In the genomic region with DNA sequence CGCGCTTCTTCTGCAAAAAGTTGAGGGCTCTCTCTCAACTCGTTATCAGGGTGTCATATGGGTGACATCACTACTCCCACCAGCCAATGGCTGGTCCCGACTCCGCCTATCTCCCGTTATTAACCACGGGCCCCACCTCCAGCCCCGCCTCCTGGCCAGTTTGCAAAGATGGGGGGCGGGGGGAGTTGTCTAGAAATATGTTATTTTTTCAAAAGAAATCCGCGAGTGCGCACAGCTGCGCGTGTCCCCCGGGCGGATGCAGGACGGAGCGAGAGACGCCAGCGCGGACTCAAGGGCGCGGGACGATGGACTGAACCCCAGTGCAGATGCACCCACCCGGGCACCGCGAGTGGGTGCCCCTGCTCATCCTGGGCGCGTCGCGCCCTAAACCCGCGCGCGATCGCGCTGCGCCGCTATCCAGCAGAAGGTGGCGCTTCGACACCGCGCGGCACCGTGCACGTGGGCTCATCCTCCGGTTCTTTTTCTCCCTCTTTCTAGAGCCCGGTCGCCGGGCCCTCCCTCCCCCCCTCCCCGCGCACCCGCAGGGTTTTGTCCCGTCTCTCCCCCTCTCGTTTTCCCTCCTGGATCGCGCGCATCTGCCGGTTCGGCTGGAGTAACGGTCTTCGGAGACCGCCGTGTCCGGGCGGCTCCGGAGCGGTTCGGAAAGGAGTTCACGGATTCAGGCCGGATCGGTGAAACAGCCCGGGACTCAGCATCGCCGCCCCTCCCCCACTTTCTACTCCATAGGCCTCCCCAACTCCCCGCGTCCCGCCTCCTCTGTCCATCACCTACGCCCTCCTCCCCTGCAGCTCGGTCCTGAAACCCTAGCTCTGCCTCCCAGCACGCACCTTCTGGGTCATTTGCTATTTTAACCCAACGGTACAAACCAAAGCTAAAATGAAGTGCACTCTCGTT, we compare ENCODE assay signal across 8 mouse cellular contexts. TPM values are rescaled to one million over a fixed set of nuclear protein-coding genes. Genes with fewer than 3 reads are reported as not detected.
DNase-seq lines count a peak whose midpoint lies in the region; ATAC-seq and TF ChIP-seq lines count a peak whose summit lies in the region.

No protein-coding gene starts in this region.

- TF ChIP-seq CTCF in stomach, postnatal 0 days (IDR thresholded peaks at IDR 0.05; ENCODE audit: low read depth): peak; percentile 71

- H3K4me1 ChIP-seq in embryonic facial prominence, embryonic 15.5 days: 0 out of 2 replicates have a peak, but pooled peaks cover 4% of the 10 kb centered on the region
- H3K4me1 ChIP-seq in heart, embryonic 12.5 days (replicated peaks): peaks cover 7% of the 10 kb centered on the region; the same call in 1 of the 2 replicates
- peaks cover 12% of the 10 kb centered on the region for H3K4me1 ChIP-seq in kidney, embryonic 16.5 days (ENCODE audit: insufficient read depth, low read length)
- H3K4me1 ChIP-seq in limb, embryonic 13.5 days: peaks cover 18% of the 10 kb centered on the region
- peaks cover 17% of the 10 kb centered on the region for H3K4me1 ChIP-seq in midbrain, embryonic 15.5 days
- H3K4me1 ChIP-seq in stomach, postnatal 0 days (replicated peaks; ENCODE audit: control insufficient read depth, insufficient read depth): no peaks in the 10 kb centered on the region; the same call in 1 of the 2 replicates

- H3K4me2 ChIP-seq in embryonic facial prominence, embryonic 15.5 days (replicated peaks): peak overlapping the region; percentile 78
- H3K4me2 ChIP-seq in heart, embryonic 12.5 days: peak overlapping the region; percentile 97
- H3K4me2 ChIP-seq in kidney, embryonic 16.5 days (replicated peaks; ENCODE audit: low read depth, low read length): peak overlapping the region; percentile 61
- H3K4me2 ChIP-seq in limb, embryonic 13.5 days (replicated peaks): peak overlapping the region; percentile 70
- peak overlapping the region; percentile 63 for H3K4me2 ChIP-seq in midbrain, embryonic 15.5 days
- H3K4me2 ChIP-seq in stomach, postnatal 0 days (replicated peaks; ENCODE audit: low read depth): peak overlapping the region; percentile 95

- no peaks in the 10 kb centered on the region for H3K9me3 ChIP-seq in embryonic facial prominence, embryonic 15.5 days (replicated peaks)
- no peaks in the 10 kb centered on the region for H3K9me3 ChIP-seq in heart, embryonic 12.5 days (replicated peaks)
- H3K9me3 ChIP-seq in kidney, embryonic 16.5 days (ENCODE audit: low read length): no peaks in the 10 kb centered on the region
- no peaks in the 10 kb centered on the region for H3K9me3 ChIP-seq in limb, embryonic 13.5 days
- no peaks in the 10 kb centered on the region for H3K9me3 ChIP-seq in midbrain, embryonic 15.5 days
- H3K9me3 ChIP-seq in stomach, postnatal 0 days (ENCODE audit: control insufficient read depth, low read length): no peaks in the 10 kb centered on the region

- peak overlapping the region; percentile 47 for H3K9ac ChIP-seq in embryonic facial prominence, embryonic 15.5 days
- peak overlapping the region; percentile 94 for H3K9ac ChIP-seq in heart, embryonic 12.5 days
- H3K9ac ChIP-seq in kidney, embryonic 16.5 days (replicated peaks; ENCODE audit: low read length): peak overlapping the region; percentile 91
- peak overlapping the region; percentile 100 for H3K9ac ChIP-seq in limb, embryonic 13.5 days
- H3K9ac ChIP-seq in midbrain, embryonic 15.5 days: peak overlapping the region; percentile 97
- H3K9ac ChIP-seq in stomach, postnatal 0 days (ENCODE audit: low read length): peak overlapping the region; percentile 48

- peak; percentile 62; the same call in 1 of the 2 replicates for ATAC-seq in cerebellum, adult (ENCODE audit: insufficient number of reproducible peaks, low FRiP score, low TSS enrichment)
- ATAC-seq in embryonic facial prominence, embryonic 15.5 days (ENCODE audit: insufficient number of reproducible peaks, low FRiP score, low TSS enrichment, low read depth): peak; percentile 94
- peak; percentile 92 for ATAC-seq in heart, embryonic 12.5 days (ENCODE audit: insufficient number of reproducible peaks, low FRiP score)
- ATAC-seq in kidney, embryonic 16.5 days (ENCODE audit: low FRiP score, low TSS enrichment): peak; percentile 93
- ATAC-seq in limb, embryonic 13.5 days (ENCODE audit: low FRiP score, low read depth): peak; percentile 93
- ATAC-seq in midbrain, embryonic 15.5 days (replicated peaks): peak; percentile 96
- ATAC-seq in stomach, postnatal 0 days (ENCODE audit: low FRiP score, low TSS enrichment): peak; percentile 89
- no peak for ATAC-seq in megakaryocyte-erythroid progenitor cell, adult 5-6 weeks (replicated peaks; ENCODE audit: low FRiP score, low TSS enrichment, poor library complexity, severe bottlenecking)

- no peak for TF ChIP-seq EP300 in stomach, postnatal 0 days (optimal IDR thresholded peaks at IDR 0.05)

- H3K4me3 ChIP-seq in embryonic facial prominence, embryonic 15.5 days (replicated peaks): peak overlapping the region; percentile 82
- H3K4me3 ChIP-seq in heart, embryonic 12.5 days: peak overlapping the region; percentile 86
- H3K4me3 ChIP-seq in kidney, embryonic 16.5 days (ENCODE audit: low read length): peak overlapping the region; percentile 90
- peak overlapping the region; percentile 99 for H3K4me3 ChIP-seq in limb, embryonic 13.5 days
- peak overlapping the region; percentile 82 for H3K4me3 ChIP-seq in midbrain, embryonic 15.5 days
- H3K4me3 ChIP-seq in stomach, postnatal 0 days (ENCODE audit: low read depth, low read length): peak overlapping the region; percentile 58

- H3K27me3 ChIP-seq in embryonic facial prominence, embryonic 15.5 days: no peaks in the 10 kb centered on the region
- no peaks in the 10 kb centered on the region for H3K27me3 ChIP-seq in heart, embryonic 12.5 days (replicated peaks)
- no peaks in the 10 kb centered on the region for H3K27me3 ChIP-seq in kidney, embryonic 16.5 days (ENCODE audit: insufficient read depth, low read length)
- no peaks in the 10 kb centered on the region for H3K27me3 ChIP-seq in limb, embryonic 13.5 days
- no peaks in the 10 kb centered on the region for H3K27me3 ChIP-seq in midbrain, embryonic 15.5 days (replicated peaks)
- no peaks in the 10 kb centered on the region for H3K27me3 ChIP-seq in stomach, postnatal 0 days (ENCODE audit: control insufficient read depth, insufficient read depth, low read length)

- H3K27ac ChIP-seq in embryonic facial prominence, embryonic 15.5 days (replicated peaks): peak overlapping the region; percentile 97
- H3K27ac ChIP-seq in heart, embryonic 12.5 days (ENCODE audit: poor library complexity, severe bottlenecking): peak overlapping the region; percentile 97
- H3K27ac ChIP-seq in kidney, embryonic 16.5 days (ENCODE audit: low read length): peak overlapping the region; percentile 95
- H3K27ac ChIP-seq in limb, embryonic 13.5 days: peak overlapping the region; percentile 100
- H3K27ac ChIP-seq in midbrain, embryonic 15.5 days: peak overlapping the region; percentile 99
- peak overlapping the region; percentile 69 for H3K27ac ChIP-seq in stomach, postnatal 0 days (replicated peaks)

- DNase-seq in stomach, postnatal 0 days (ENCODE audit: low spot score): peak; percentile 81

- WGBS in embryonic facial prominence, embryonic 15.5 days: under 1% methylated on average over 83 of the region's 83 CpGs
- WGBS in heart, embryonic 12.5 days: under 1% methylated on average over 76 of the region's 83 CpGs
- WGBS in kidney, embryonic 16.5 days: under 1% methylated on average over 80 of the region's 83 CpGs
- under 1% methylated on average over 83 of the region's 83 CpGs for WGBS in limb, embryonic 13.5 days
- 0% methylated on average over 83 of the region's 83 CpGs for WGBS in midbrain, embryonic 15.5 days
- under 1% methylated on average over 68 of the region's 83 CpGs for WGBS in stomach, postnatal 0 days

- no peaks in the 10 kb centered on the region for H3K36me3 ChIP-seq in embryonic facial prominence, embryonic 15.5 days
- H3K36me3 ChIP-seq in heart, embryonic 12.5 days: no peaks in the 10 kb centered on the region
- H3K36me3 ChIP-seq in kidney, embryonic 16.5 days (ENCODE audit: insufficient read depth, low read length): no peaks in the 10 kb centered on the region
- H3K36me3 ChIP-seq in limb, embryonic 13.5 days: peaks cover 9% of the 10 kb centered on the region; the same call in 1 of the 2 replicates
- H3K36me3 ChIP-seq in midbrain, embryonic 15.5 days (replicated peaks): no peaks in the 10 kb centered on the region
- H3K36me3 ChIP-seq in stomach, postnatal 0 days (ENCODE audit: control insufficient read depth, insufficient read depth, low read length): no peaks in the 10 kb centered on the region

RNA-seq across cellular contexts. Expression of a gene that starts 0.6 kb away (rescaled TPM):
- 67.4 and 75.0 TPM in 2 replicates for polyA plus RNA-seq in embryonic facial prominence, embryonic 15.5 days (2015; fragmentation: Nextera tagmentation; extraction: Ambion mirVana)
- 25.1 and 27.5 TPM in 2 replicates for polyA plus RNA-seq in heart, embryonic 12.5 days (2016; fragmentation: Nextera tagmentation; extraction: Ambion mirVana)
- polyA plus RNA-seq in kidney, embryonic 16.5 days (2015; fragmentation: Nextera tagmentation; extraction: Ambion mirVana): 60.2 and 68.5 TPM in 2 replicates
- polyA plus RNA-seq in limb, embryonic 13.5 days (2015; fragmentation: Nextera tagmentation; extraction: Ambion mirVana): 213 and 220 TPM in 2 replicates
- 467 and 470 TPM in 2 replicates for polyA plus RNA-seq in midbrain, embryonic 15.5 days (2015; fragmentation: Nextera tagmentation; extraction: Ambion mirVana)
- polyA plus RNA-seq in stomach, postnatal 0 days (2015; fragmentation: Nextera tagmentation; extraction: Ambion mirVana): 3.3 and 3.4 TPM in 2 replicates
- total RNA-seq in megakaryocyte-erythroid progenitor cell, adult 5-6 weeks (2014; fragmentation: Nextera tagmentation): not detected in 2 replicates
- total RNA-seq in megakaryocyte-erythroid progenitor cell, adult 5-6 weeks (2017): not detected in 2 replicates

Comparison
In these comparisons a context has a peak if more than half of its experiments do, and no peak if none do; other contexts are left out.
1. H3K9ac ChIP-seq: peak in every context shown above with its lines; median percentile 100 in limb, embryonic 13.5 days; 97 in midbrain, embryonic 15.5 days; 94 in heart, embryonic 12.5 days; 91 in kidney, embryonic 16.5 days; 48 in stomach, postnatal 0 days; 47 in embryonic facial prominence, embryonic 15.5 days.